Mouse (Mus musculus) forebrain, embryonic 14.5 days (tissue): ENCODE measurements at regions not wholly inside any gene's neighbourhood (a gene's known extent, or its start where the extent isn't known, plus 50 kb on each side); places are given as distances from the start of the nearest gene placed in this dataset.

Source experiments
- ATAC-seq: fragments of 200-750 bp; cut with Nextera tagmentation; 2 replicates; pipeline ENCODE4 v1.8.0; 2017; ENCODE audit warnings: mild to moderate bottlenecking, moderate library complexity
- DNase-seq: peaks from one replicate; pipeline ENCODE4 v3.0.0-alpha.2; 2015; ENCODE audit warnings: low spot score
- H3K27ac ChIP-seq: fragments of 300-500 bp; sonication (generic); 2 replicates; pipeline ENCODE4 v1.5.1; 2014; ENCODE audit warnings: low read depth, mild to moderate bottlenecking, control low read depth, low read length, moderate library complexity
- H3K27me3 ChIP-seq: fragments of 300-500 bp; sonication (generic); replicated peaks from 2 replicates; pipeline ENCODE4 v1.6.1; 2014; ENCODE audit warnings: low read length, control low read depth, mixed read lengths; ENCODE audit not compliant: control insufficient read depth, insufficient read depth
- H3K36me3 ChIP-seq: fragments of 300-500 bp; sonication (generic); 2 replicates; pipeline ENCODE4 v1.6.1; 2014; ENCODE audit warnings: low read length, control low read depth; ENCODE audit not compliant: control insufficient read depth, insufficient read depth
- H3K4me1 ChIP-seq: fragments of 300-500 bp; sonication (generic); 2 replicates; pipeline ENCODE4 v1.6.1; 2014; ENCODE audit warnings: antibody characterized with exemption, low read length, control low read depth; ENCODE audit not compliant: control insufficient read depth, insufficient read depth
- H3K4me2 ChIP-seq: fragments of 300-500 bp; sonication (generic); 2 replicates; pipeline ENCODE4 v1.6.1; 2014; ENCODE audit warnings: mild to moderate bottlenecking, control low read depth, low read length
- H3K4me3 ChIP-seq: fragments of 300-500 bp; sonication (generic); 2 replicates; pipeline ENCODE4 v1.5.1; 2014; ENCODE audit warnings: low read depth, low read length, control low read depth
- H3K9ac ChIP-seq: fragments of 300-500 bp; sonication (generic); 2 replicates; pipeline ENCODE4 v1.6.1; 2014; ENCODE audit warnings: mild to moderate bottlenecking, low read length, control low read depth, moderate library complexity
- H3K9me3 ChIP-seq: fragments of 300-500 bp; sonication (generic); replicated peaks from 2 replicates; pipeline ENCODE4 v1.6.1; 2016; ENCODE audit warnings: low read length, control low read depth, mixed read lengths; ENCODE audit not compliant: control insufficient read depth
- WGBS: fragments of 180-500 bp; shearing (Covaris S2); extraction: QIAGEN DNeasy Blood & Tissue Kit; methylation state at CpG from one replicate; pipeline ENCODE4 v1.1.7; 2014; 5-methylcytosine and 5-hydroxymethylcytosine counted together

- Histone ChIP-seq H3K9me3 (no peaks in the 10 kb centered on the region), H3K36me3 (no peaks in the 10 kb centered on the region), H3K9ac (no peak overlapping the region), H3K4me3 (no peak overlapping the region), H3K27me3 (no peaks in the 10 kb centered on the region), H3K4me2 (no peak overlapping the region), H3K27ac (no peak overlapping the region), H3K4me1 (no peaks in the 10 kb centered on the region)
- ATAC-seq (no peak), DNase-seq (no peak)
- WGBS = 78% methylated on average over 6 of the region's 6 CpGs
Measured at GRCm38 (mm10) chr7:129079786-129080185, 177.0 kb upstream of the Plpp4 start.

GRCm38 (mm10) chr7:129091441-129091840 lies 165.4 kb upstream of the Plpp4 start:
- ATAC-seq (no peak), DNase-seq (no peak)
- Histone ChIP-seq H3K27me3 (no peaks in the 10 kb centered on the region), H3K9ac (no peak overlapping the region), H3K9me3 (no peaks in the 10 kb centered on the region), H3K4me3 (no peak overlapping the region), H3K4me2 (no peak overlapping the region), H3K27ac (no peak overlapping the region), H3K4me1 (no peaks in the 10 kb centered on the region), H3K36me3 (no peaks in the 10 kb centered on the region)
- 56% methylated on average over 4 of the region's 4 CpGs for WGBS

GRCm38 (mm10) chr7:129096374-129097069 lies 160.3 kb upstream of the Plpp4 start:
- WGBS = 49% methylated on average over 3 of the region's 3 CpGs
- Histone ChIP-seq H3K27me3 (no peaks in the 10 kb centered on the region), H3K9me3 (no peaks in the 10 kb centered on the region), H3K9ac (no peak overlapping the region), H3K4me1 (0 out of 2 replicates have a peak, but pooled peaks cover 2% of the 10 kb centered on the region), H3K36me3 (no peaks in the 10 kb centered on the region), H3K27ac (no peak overlapping the region), H3K4me3 (no peak overlapping the region), H3K4me2 (no peak overlapping the region)
- ATAC-seq = peak; percentile 34; the same call in 1 of the 2 replicates
- DNase-seq = peak; percentile 60

- Histone ChIP-seq H3K9me3 (no peaks in the 10 kb centered on the region), H3K27me3 (no peaks in the 10 kb centered on the region), H3K9ac (no peak overlapping the region), H3K4me2 (no peak overlapping the region), H3K4me1 (no peaks in the 10 kb centered on the region), H3K4me3 (no peak overlapping the region), H3K36me3 (no peaks in the 10 kb centered on the region), H3K27ac (no peak overlapping the region)
- ATAC-seq (no peak), DNase-seq (peak; percentile 69)
- 64% methylated on average over 4 of the region's 4 CpGs for WGBS
Measured at GRCm38 (mm10) chr7:129102437-129102836, 154.4 kb upstream of the Plpp4 start.

GRCm38 (mm10) chr7:129134176-129134575 lies 122.7 kb upstream of the Plpp4 start:
- Histone ChIP-seq H3K36me3 (no peaks in the 10 kb centered on the region), H3K4me3 (no peak overlapping the region), H3K4me2 (no peak overlapping the region), H3K27me3 (no peaks in the 10 kb centered on the region), H3K9me3 (no peaks in the 10 kb centered on the region), H3K27ac (no peak overlapping the region), H3K9ac (no peak overlapping the region), H3K4me1 (peaks cover 6% of the 10 kb centered on the region; the same call in 1 of the 2 replicates)
- ATAC-seq (no peak), DNase-seq (peak; percentile 24)

GRCm38 (mm10) chr7:129134661-129135215 lies 122.1 kb upstream of the Plpp4 start:
- H3K9ac ChIP-seq = no peak overlapping the region
- no peaks in the 10 kb centered on the region for H3K9me3 ChIP-seq
- WGBS = 8% methylated on average over 4 of the region's 4 CpGs
- DNase-seq = peak; percentile 1
- H3K27me3 ChIP-seq = no peaks in the 10 kb centered on the region
- H3K4me3 ChIP-seq = no peak overlapping the region
- H3K4me1 ChIP-seq = peaks cover 6% of the 10 kb centered on the region; the same call in 1 of the 2 replicates
- no peaks in the 10 kb centered on the region for H3K36me3 ChIP-seq
- H3K4me2 ChIP-seq = no peak overlapping the region
- H3K27ac ChIP-seq = no peak overlapping the region
- no peak for ATAC-seq

GRCm38 (mm10) chr7:129137303-129137990 lies 119.4 kb upstream of the Plpp4 start:
- no peak overlapping the region for H3K4me3 ChIP-seq
- H3K27me3 ChIP-seq = no peaks in the 10 kb centered on the region
- no peak overlapping the region for H3K27ac ChIP-seq
- WGBS = 93% methylated on average over 11 of the region's 11 CpGs
- H3K9ac ChIP-seq = no peak overlapping the region
- H3K36me3 ChIP-seq = no peaks in the 10 kb centered on the region
- no peaks in the 10 kb centered on the region for H3K9me3 ChIP-seq
- H3K4me2 ChIP-seq = no peak overlapping the region
- no peak for DNase-seq
- peaks cover 6% of the 10 kb centered on the region; the same call in 1 of the 2 replicates for H3K4me1 ChIP-seq
- no peak for ATAC-seq

- H3K4me1 ChIP-seq = no peaks in the 10 kb centered on the region
- ATAC-seq (no peak), DNase-seq (no peak)
- H3K4me3 ChIP-seq = no peak overlapping the region
- no peak overlapping the region for H3K4me2 ChIP-seq
- no peak overlapping the region for H3K9ac ChIP-seq
- WGBS = 73% methylated on average over 6 of the region's 6 CpGs
- H3K27me3 ChIP-seq = no peaks in the 10 kb centered on the region
- H3K36me3 ChIP-seq = no peaks in the 10 kb centered on the region
- H3K9me3 ChIP-seq = no peaks in the 10 kb centered on the region
- H3K27ac ChIP-seq = no peak overlapping the region
Measured at GRCm38 (mm10) chr7:129141942-129142598, 114.8 kb upstream of the Plpp4 start.
